Mouse (Mus musculus) C2C12 (cell line): ENCODE data around the gene Mllt6. TPM values are rescaled to one million over a fixed set of nuclear protein-coding genes. Genes with fewer than 3 reads are reported as not detected.
"Not testable (repeated sequence)": the region's sequence is repeated elsewhere in the genome, so short reads cannot be mapped to it uniquely, and the experiment has no call there.

Source experiments
- H3K27me3 ChIP-seq: one replicate; pipeline ENCODE4 v1.6.1; 2011; ENCODE audit not compliant: control insufficient read depth, insufficient read depth, insufficient read length
- H3K36me3 ChIP-seq: one replicate; pipeline ENCODE4 v1.6.1; 2011; ENCODE audit not compliant: control insufficient read depth, insufficient read depth
- H3K4me3 ChIP-seq: one replicate; pipeline ENCODE4 v1.5.1; 2011; ENCODE audit warnings: mild to moderate bottlenecking, control low read depth; ENCODE audit not compliant: poor library complexity, insufficient read depth, severe bottlenecking
- H3K79me2 ChIP-seq: one replicate; pipeline ENCODE4 v1.6.1; 2011; ENCODE audit not compliant: control insufficient read depth, insufficient read depth
- H3K79me3 ChIP-seq: one replicate; pipeline ENCODE4 v1.6.1; 2011; ENCODE audit warnings: low read depth, control low read depth
- H3ac ChIP-seq: one replicate; pipeline ENCODE3; 2011; ENCODE audit warnings: low read depth; ENCODE audit not compliant: control insufficient read depth, insufficient read length
- CEBPB ChIP-seq: IDR thresholded peaks from one replicate; pipeline ENCODE4 v1.6.1; 2011; ENCODE audit warnings: low read depth, mild to moderate bottlenecking, control low read depth, moderate library complexity
- CTCF ChIP-seq: IDR thresholded peaks from one replicate; pipeline ENCODE4 v1.5.1; 2011; ENCODE audit not compliant: control insufficient read depth, insufficient read depth, insufficient read length
- FOSL1 ChIP-seq: IDR thresholded peaks from one replicate; pipeline ENCODE4 v1.8.0; 2011; ENCODE audit warnings: mild to moderate bottlenecking, low read length; ENCODE audit not compliant: poor library complexity, insufficient read depth, severe bottlenecking
- MAX ChIP-seq: IDR thresholded peaks from one replicate; pipeline ENCODE4 v1.6.1; 2011; ENCODE audit warnings: mild to moderate bottlenecking, control low read depth
- MYOD1 ChIP-seq: IDR thresholded peaks from one replicate; pipeline ENCODE4 v1.6.1; 2011; ENCODE audit warnings: low read depth; ENCODE audit not compliant: control insufficient read depth, insufficient read length
- MYOG ChIP-seq: IDR thresholded peaks from one replicate; pipeline ENCODE4 v1.6.1; 2011; ENCODE audit not compliant: control insufficient read depth, insufficient read length; ENCODE audit errors: extremely low read depth
- USF1 ChIP-seq: IDR thresholded peaks from one replicate; pipeline ENCODE4 v1.6.1; 2011; ENCODE audit warnings: low read depth, mild to moderate bottlenecking, control low read depth, moderate library complexity
- polyA plus RNA-seq: library from polyadenylated mRNA; unstranded; fragments of >200 nt; fragmentation: generic; extraction: Trizol; gene quantifications from one replicate; pipeline ENCODE4 v1.2.1, GENCODE M21; 2012; ENCODE audit warnings: missing spikeins

Gene Mllt6
- polyA plus RNA-seq, 1 experiment: 12.5 TPM

GRCm38 (mm10) chr11:97654210-97654609 is 9.0 kb upstream of the Mllt6 start:
- Histone ChIP-seq H3K79me2 (peaks cover 19% of the 10 kb centered on the region), H3K36me3 (peaks cover 4% of the 10 kb centered on the region), H3K27me3 (no peaks in the 10 kb centered on the region), H3K79me3 (peaks cover 4% of the 10 kb centered on the region), H3K4me3 (no peak overlapping the region), H3ac (no peak overlapping the region)
- no peak for TF ChIP-seq MYOD1
- TF ChIP-seq FOSL1: no peak
- no peak for TF ChIP-seq USF1
- no peak for TF ChIP-seq MAX
- no peak for TF ChIP-seq CEBPB
- TF ChIP-seq CTCF: no peak
- TF ChIP-seq MYOG: no peak

GRCm38 (mm10) chr11:97656269-97656971 is 6.8 kb upstream of the Mllt6 start:
- Histone ChIP-seq H3K79me3 (peaks cover 7% of the 10 kb centered on the region), H3ac (no peak overlapping the region), H3K79me2 (peaks cover 27% of the 10 kb centered on the region), H3K36me3 (peaks cover 4% of the 10 kb centered on the region), H3K4me3 (no peak overlapping the region), H3K27me3 (no peaks in the 10 kb centered on the region)
- TF ChIP-seq MYOD1: no peak

GRCm38 (mm10) chr11:97657184-97657945 is 5.8 kb upstream of the Mllt6 start:
- H3K79me3 ChIP-seq: peaks cover 7% of the 10 kb centered on the region
- H3K27me3 ChIP-seq: no peaks in the 10 kb centered on the region
- peaks cover 27% of the 10 kb centered on the region for H3K79me2 ChIP-seq
- no peak overlapping the region for H3ac ChIP-seq
- TF ChIP-seq MYOG (no peak), FOSL1 (no peak), MYOD1 (no peak), CTCF (no peak), CEBPB (no peak), USF1 (no peak), MAX (no peak)
- H3K36me3 ChIP-seq: peaks cover 4% of the 10 kb centered on the region
- no peak overlapping the region for H3K4me3 ChIP-seq

- H3K36me3 ChIP-seq, H3K27me3 ChIP-seq, H3ac ChIP-seq, H3K79me3 ChIP-seq, H3K4me3 ChIP-seq: not testable (repeated sequence)
- peaks cover 27% of the 10 kb centered on the region for H3K79me2 ChIP-seq
Measured at GRCm38 (mm10) chr11:97657967-97658366, 5.2 kb upstream of the Mllt6 start.

GRCm38 (mm10) chr11:97658751-97659266 is 4.4 kb upstream of the Mllt6 start:
- peaks cover 8% of the 10 kb centered on the region for H3K79me3 ChIP-seq
- H3K27me3 ChIP-seq: no peaks in the 10 kb centered on the region
- peak overlapping the region; percentile 83 for H3K4me3 ChIP-seq
- no peak overlapping the region for H3ac ChIP-seq
- no peak for TF ChIP-seq CTCF
- no peak for TF ChIP-seq FOSL1
- no peak for TF ChIP-seq MYOD1
- peaks cover 32% of the 10 kb centered on the region for H3K79me2 ChIP-seq
- H3K36me3 ChIP-seq: peaks cover 4% of the 10 kb centered on the region

- peaks cover 4% of the 10 kb centered on the region for H3K36me3 ChIP-seq
- H3K27me3 ChIP-seq: no peaks in the 10 kb centered on the region
- peaks cover 11% of the 10 kb centered on the region for H3K79me3 ChIP-seq
- H3K4me3 ChIP-seq: peak overlapping the region; percentile 83
- H3K79me2 ChIP-seq: peaks cover 38% of the 10 kb centered on the region
- peak overlapping the region; percentile 93 for H3ac ChIP-seq
- TF ChIP-seq MAX: no peak
- TF ChIP-seq MYOD1: no peak
Measured at GRCm38 (mm10) chr11:97659267-97659989, 3.8 kb upstream of the Mllt6 start.
